8 mouse cellular contexts compared by ENCODE assay signal in genomic region chr3:137919398-137919797, GRCm38 (mm10). TPM values are rescaled to one million over a fixed set of nuclear protein-coding genes. Genes with fewer than 3 reads are reported as not detected.
DNase-seq lines count a peak whose midpoint lies in the region; ATAC-seq and TF ChIP-seq lines count a peak whose summit lies in the region.

No protein-coding gene starts in this region.

- no peak for TF ChIP-seq RAD21 in CH12.LX (IDR thresholded peaks at IDR 0.05; ENCODE audit: low read depth, low read length)

- H3K79me2 ChIP-seq in CH12.LX (replicated peaks; ENCODE audit: control insufficient read depth, extremely low read depth, insufficient read depth, poor library complexity, severe bottlenecking), result peaks cover 42% of the 10 kb centered on the region

- no peak for DNase-seq in heart, postnatal 36 days
- no peak for DNase-seq in CH12.LX (ENCODE audit: extremely low read depth)
- DNase-seq in forebrain, embryonic 14.5 days (ENCODE audit: low spot score), result no peak
- no peak for DNase-seq in liver, embryonic 14.5 days (ENCODE audit: low read depth in 3 of 3, low spot score in 3 of 3)
- no peak for DNase-seq in ovary, postnatal 14 days (ENCODE audit: low spot score)
- DNase-seq in frontal cortex, postnatal 14 days (ENCODE audit: low spot score in 2 of 2), result no peak
- DNase-seq in cerebellum, adult 18-20 months, result no peak

- peaks cover 17% of the 10 kb centered on the region for H3K4me1 ChIP-seq in heart, embryonic 12.5 days (replicated peaks)
- H3K4me1 ChIP-seq in CH12.LX (ENCODE audit: control insufficient read depth in 1 of 2, insufficient read depth in 2 of 2), result peaks cover 6 to 34% of the 10 kb centered on the region in 2 experiments
- H3K4me1 ChIP-seq in forebrain, embryonic 14.5 days (ENCODE audit: control insufficient read depth, insufficient read depth, low read length), result peaks cover 16% of the 10 kb centered on the region
- peaks cover 9% of the 10 kb centered on the region in 2 experiments for H3K4me1 ChIP-seq in liver, embryonic 14.5 days (replicated peaks; ENCODE audit: control insufficient read depth in 2 of 2, insufficient read depth in 2 of 2, low read length in 1 of 2)

- no peak for TF ChIP-seq CTCF in CH12.LX (conservative IDR thresholded peaks at IDR 0.05 in 1 of 2, IDR thresholded peaks at IDR 0.05 in 1 of 2; ENCODE audit: low read depth in 2 of 2, low read length in 2 of 2)
- no peak for TF ChIP-seq CTCF in liver, embryonic 14.5 days (IDR thresholded peaks at IDR 0.05; ENCODE audit: low read depth)

- peaks cover 27% of the 10 kb centered on the region for H3K36me3 ChIP-seq in heart, embryonic 12.5 days
- peaks cover 26 to 43% of the 10 kb centered on the region in 2 experiments for H3K36me3 ChIP-seq in CH12.LX (replicated peaks in 1 of 2; ENCODE audit: control insufficient read depth in 1 of 2, insufficient read depth in 1 of 2, low read length in 1 of 2)
- peaks cover 26% of the 10 kb centered on the region for H3K36me3 ChIP-seq in forebrain, embryonic 14.5 days (ENCODE audit: control insufficient read depth, insufficient read depth, low read length)
- peaks cover 8% of the 10 kb centered on the region for H3K36me3 ChIP-seq in liver, embryonic 14.5 days (replicated peaks; ENCODE audit: control insufficient read depth, insufficient read depth, low read depth)

- 0 out of 2 replicates have a peak, but pooled peaks have one; percentile 20 for TF ChIP-seq EP300 in CH12.LX (IDR thresholded peaks at IDR 0.05; ENCODE audit: low read length)
- no peak for TF ChIP-seq EP300 in liver, embryonic 14.5 days (IDR thresholded peaks at IDR 0.05; ENCODE audit: low read depth)

- dilution Hi-C loops in CH12.LX (cut with MboI; ENCODE audit: extremely low pct_ligation_motif_present, extremely low pct_unique_long_range_greater_than_20kb, low sequenced_read_pairs), result no loop called here

- peak overlapping the region; percentile 88 for H3K9ac ChIP-seq in heart, embryonic 12.5 days
- H3K9ac ChIP-seq in CH12.LX (ENCODE audit: insufficient read depth, low read depth), result peak overlapping the region; percentile 91
- peak overlapping the region; percentile 83 for H3K9ac ChIP-seq in forebrain, embryonic 14.5 days (ENCODE audit: low read length)
- peak overlapping the region; percentile 91 for H3K9ac ChIP-seq in liver, embryonic 14.5 days (replicated peaks)

- TF ChIP-seq POLR2A in CH12.LX (IDR thresholded peaks at IDR 0.05; ENCODE audit: low read depth, low read length), result no peak

- no peaks in the 10 kb centered on the region for H3K27me3 ChIP-seq in heart, embryonic 12.5 days (replicated peaks)
- H3K27me3 ChIP-seq in CH12.LX (replicated peaks), result no peaks in the 10 kb centered on the region
- no peaks in the 10 kb centered on the region for H3K27me3 ChIP-seq in forebrain, embryonic 14.5 days (replicated peaks; ENCODE audit: control insufficient read depth, insufficient read depth, low read length)
- no peaks in the 10 kb centered on the region for H3K27me3 ChIP-seq in liver, embryonic 14.5 days (ENCODE audit: control insufficient read depth, insufficient read depth, low read length)

- no peaks in the 10 kb centered on the region for H3K9me3 ChIP-seq in heart, embryonic 12.5 days (replicated peaks)
- H3K9me3 ChIP-seq in CH12.LX (replicated peaks; ENCODE audit: low read length), result no peaks in the 10 kb centered on the region
- no peaks in the 10 kb centered on the region for H3K9me3 ChIP-seq in forebrain, embryonic 14.5 days (replicated peaks; ENCODE audit: control insufficient read depth, low read length)
- no peaks in the 10 kb centered on the region for H3K9me3 ChIP-seq in liver, embryonic 14.5 days (ENCODE audit: control insufficient read depth, low read length)

- peak overlapping the region; percentile 77 for H3K4me3 ChIP-seq in heart, embryonic 12.5 days
- H3K4me3 ChIP-seq in CH12.LX (replicated peaks in 1 of 3; ENCODE audit: low read depth in 2 of 3, low read length in 2 of 3, poor library complexity in 1 of 3), result peak overlapping the region; percentile 87 to 94 (median 89)
- H3K4me3 ChIP-seq in forebrain, embryonic 14.5 days (ENCODE audit: low read depth, low read length), result peak overlapping the region; percentile 87
- H3K4me3 ChIP-seq in liver, embryonic 14.5 days (ENCODE audit: insufficient read depth in 1 of 2, low read depth in 2 of 2, low read length in 2 of 2), result peak overlapping the region; percentile 81 to 83

- peak overlapping the region; percentile 86 for H3K4me2 ChIP-seq in heart, embryonic 12.5 days
- peak overlapping the region; percentile 68 for H3K4me2 ChIP-seq in CH12.LX (ENCODE audit: insufficient read depth, low read depth, poor library complexity, severe bottlenecking)
- peak overlapping the region; percentile 83 for H3K4me2 ChIP-seq in forebrain, embryonic 14.5 days (ENCODE audit: low read length)
- peak overlapping the region; percentile 91 for H3K4me2 ChIP-seq in liver, embryonic 14.5 days (ENCODE audit: low read depth)

- no peak for ATAC-seq in heart, embryonic 12.5 days (ENCODE audit: insufficient number of reproducible peaks, low FRiP score)
- ATAC-seq in forebrain, embryonic 14.5 days, result no peak
- ATAC-seq in liver, embryonic 14.5 days (ENCODE audit: insufficient read depth), result no peak

- in situ Hi-C loops in CH12.LX (cut with MboI; ENCODE audit: low pct_ligation_motif_present, low pct_unique_long_range_greater_than_20kb, low sequenced_read_pairs), result loop anchor here (5.0 kb wide), 1 partner anchor 52 kb away; the partner anchor contains the start of gene Dnajb14

- 0 out of 2 replicates have a peak overlapping the region, but pooled peaks have one; percentile 71 for H3K27ac ChIP-seq in heart, embryonic 12.5 days (ENCODE audit: poor library complexity, severe bottlenecking)
- H3K27ac ChIP-seq in CH12.LX (ENCODE audit: insufficient read depth, low read depth), result no peak overlapping the region
- H3K27ac ChIP-seq in forebrain, embryonic 14.5 days (ENCODE audit: low read depth, low read length), result no peak overlapping the region
- peak overlapping the region; percentile 86; the same call in 1 of the 2 replicates for H3K27ac ChIP-seq in liver, embryonic 14.5 days

- intact Hi-C loops in heart, postnatal 36 days (cut with DNase I), result loop anchor here (2.0 to 10.0 kb wide), 2 partner anchors 225 to 525 kb away; partner anchors contain the start of genes Adh5 and Mttp

- 88% methylated on average over 7 of the region's 7 CpGs for WGBS in heart, embryonic 12.5 days
- WGBS in forebrain, embryonic 14.5 days, result 94% methylated on average over 7 of the region's 7 CpGs
- WGBS in liver, embryonic 14.5 days (ENCODE audit: insufficient replicate concordance), result 80% methylated on average over 7 of the region's 7 CpGs

TF ChIP-seq in CH12.LX, 34 proteins besides CTCF, POLR2A, EP300 and RAD21 (continues in another document):
- TF ChIP-seq USF1 (IDR thresholded peaks at IDR 0.05; ENCODE audit: low read depth, low read length) (peak; percentile 51), MAFK (IDR thresholded peaks at IDR 0.05; ENCODE audit: insufficient replicate concordance, low read length) (no peak), ZNF384 (IDR thresholded peaks at IDR 0.05; ENCODE audit: low read depth, low read length) (0 out of 2 replicates have a peak, but pooled peaks have one; percentile 17), ZMIZ1 (IDR thresholded peaks at IDR 0.05; ENCODE audit: low read depth, low read length) (no peak), SIN3A (IDR thresholded peaks at IDR 0.05; ENCODE audit: low read length) (no peak), NRF1 (IDR thresholded peaks at IDR 0.05; ENCODE audit: low read depth, low read length) (peak; percentile 22; the same call in 1 of the 2 replicates), CHD2 (IDR thresholded peaks at IDR 0.05; ENCODE audit: low read length) (no peak), BHLHE40 (IDR thresholded peaks at IDR 0.05; ENCODE audit: low read depth, low read length) (peak; percentile 89), MEF2A (IDR thresholded peaks at IDR 0.05; ENCODE audit: borderline replicate concordance, low read depth, low read length) (no peak), JUND (conservative IDR thresholded peaks at IDR 0.05; ENCODE audit: low read depth, low read length) (no peak), MYC (IDR thresholded peaks at IDR 0.05; ENCODE audit: low read depth, low read length) (0 out of 2 replicates have a peak, but pooled peaks have one; percentile 52), NELFE (IDR thresholded peaks at IDR 0.05; ENCODE audit: low read depth, low read length) (no peak), MXI1 (IDR thresholded peaks at IDR 0.05; ENCODE audit: low read depth, low read length) (peak; percentile 67; the same call in 1 of the 2 replicates), TBP (conservative IDR thresholded peaks at IDR 0.05; ENCODE audit: low read depth, low read length) (no peak)

RNA-seq across cellular contexts. Expression of gene Lamtor3, which starts 1.1 kb away (rescaled TPM):
- polyA plus RNA-seq in heart, embryonic 12.5 days (2016; fragmentation: Nextera tagmentation; extraction: Ambion mirVana), result 86.3 and 92.0 TPM in 2 replicates
- 10 to 100 TPM; 91.1 to 93.8 TPM for total RNA-seq in heart, postnatal 36 days (2021)
- total RNA-seq in CH12.LX (2012; rRNA removed) (146 and 169 TPM in 2 replicates), CH12.LX (2014; rRNA removed) (245 and 260 TPM in 2 replicates)
- polyA plus RNA-seq in CH12.LX (2012; ENCODE audit: insufficient read length, low read depth), result 147 and 155 TPM in 2 replicates
- 143 and 153 TPM in 2 replicates for polyA plus RNA-seq in forebrain, embryonic 14.5 days (2014; fragmentation: Nextera tagmentation; extraction: Ambion mirVana)
- 31.3 and 35.2 TPM in 2 replicates for polyA plus RNA-seq in liver, embryonic 14.5 days (2012; rRNA removed)
- 54.3 and 60.1 TPM in 2 replicates for polyA plus RNA-seq in liver, embryonic 14.5 days (2014; fragmentation: Nextera tagmentation; extraction: Ambion mirVana)

RNA-seq across cellular contexts. Expression of gene Dnajb14, which starts 51.9 kb away (rescaled TPM):
- 14.1 and 15.0 TPM in 2 replicates for polyA plus RNA-seq in heart, embryonic 12.5 days (2016; fragmentation: Nextera tagmentation; extraction: Ambion mirVana)
- total RNA-seq in heart, postnatal 36 days (2021), result 1 to 10 TPM; 8.4 to 8.8 TPM
- total RNA-seq in CH12.LX (2012; rRNA removed) (6.0 and 7.0 TPM in 2 replicates), CH12.LX (2014; rRNA removed) (2.8 and 2.9 TPM in 2 replicates)
- 4.4 and 6.4 TPM in 2 replicates for polyA plus RNA-seq in CH12.LX (2012; ENCODE audit: insufficient read length, low read depth)
- 6.3 and 9.1 TPM in 2 replicates for polyA plus RNA-seq in forebrain, embryonic 14.5 days (2014; fragmentation: Nextera tagmentation; extraction: Ambion mirVana)
- polyA plus RNA-seq in liver, embryonic 14.5 days (2012; rRNA removed), result 1.2 and 1.5 TPM in 2 replicates
- polyA plus RNA-seq in liver, embryonic 14.5 days (2014; fragmentation: Nextera tagmentation; extraction: Ambion mirVana), result 3.7 and 4.4 TPM in 2 replicates

RNA-seq across cellular contexts. Expression of gene H2afz, which starts 55.1 kb away (rescaled TPM):
- 1,274 and 1,305 TPM in 2 replicates for polyA plus RNA-seq in heart, embryonic 12.5 days (2016; fragmentation: Nextera tagmentation; extraction: Ambion mirVana)
- 10 to 100 TPM; 60.4 to 61.0 TPM for total RNA-seq in heart, postnatal 36 days (2021)
- total RNA-seq in CH12.LX (2012; rRNA removed) (3,347 and 4,299 TPM in 2 replicates), CH12.LX (2014; rRNA removed) (4,409 and 4,907 TPM in 2 replicates)
- 3,496 and 4,006 TPM in 2 replicates for polyA plus RNA-seq in CH12.LX (2012; ENCODE audit: insufficient read length, low read depth)
- 1,646 and 1,983 TPM in 2 replicates for polyA plus RNA-seq in forebrain, embryonic 14.5 days (2014; fragmentation: Nextera tagmentation; extraction: Ambion mirVana)
- 539 and 784 TPM in 2 replicates for polyA plus RNA-seq in liver, embryonic 14.5 days (2012; rRNA removed)
- 1,242 and 1,265 TPM in 2 replicates for polyA plus RNA-seq in liver, embryonic 14.5 days (2014; fragmentation: Nextera tagmentation; extraction: Ambion mirVana)

Comparison
In these comparisons a context has a peak if more than half of its experiments do, and no peak if none do; other contexts are left out.
1. H3K27ac ChIP-seq: peak in heart, embryonic 12.5 days (single experiment) and liver, embryonic 14.5 days (single experiment); none in CH12.LX (single experiment) and forebrain, embryonic 14.5 days (single experiment).
2. Peak in every context shown above with its lines, with median percentiles within 50 percentile points of each other: H3K4me2 ChIP-seq, H3K4me3 ChIP-seq and H3K9ac ChIP-seq.